Mouse (Mus musculus): ENCODE measurements at regions not wholly inside any gene's neighbourhood (a gene's known extent, or its start where the extent isn't known, plus 50 kb on each side); places are given as distances from the start of the nearest gene placed in this dataset.

DNA sequence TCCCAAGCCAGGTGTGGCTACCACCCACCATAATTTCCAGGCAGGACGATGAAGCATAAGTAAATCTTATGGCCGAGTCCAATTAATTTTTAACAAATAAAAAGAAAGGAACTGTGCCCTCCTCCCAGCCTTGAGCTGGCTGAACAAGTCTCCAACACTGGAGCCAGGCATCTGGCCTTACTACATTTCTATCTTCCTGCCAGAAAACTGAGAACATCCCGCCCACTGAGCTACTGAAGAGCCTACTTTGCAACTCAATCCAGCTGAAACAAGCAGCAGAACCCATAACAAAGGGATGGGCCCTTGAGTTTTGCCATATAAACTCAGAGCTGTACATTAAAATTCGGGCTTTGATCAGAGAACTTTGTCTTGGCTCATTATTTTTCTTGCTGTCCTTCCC, 115.2 kb upstream of the Arhgap18 start:
- DNase-seq (ENCODE audit: low read depth, low spot score), result no peak
- H3K9ac ChIP-seq (ENCODE audit: control insufficient read depth, low read depth, low read length, poor library complexity, severe bottlenecking), result no peak overlapping the region
- no peaks in the 10 kb centered on the region for H3K4me1 ChIP-seq (ENCODE audit: control insufficient read depth in 1 of 2, insufficient read depth in 2 of 2, low read length in 2 of 2)
- no peaks in the 10 kb centered on the region for H3K9me3 ChIP-seq (replicated peaks; ENCODE audit: insufficient read depth, low read length)
- H3K36me3 ChIP-seq (ENCODE audit: control insufficient read depth in 1 of 2, insufficient read depth in 2 of 2, low read length in 2 of 2), result no peaks in the 10 kb centered on the region
- H3K79me2 ChIP-seq (ENCODE audit: control insufficient read depth, insufficient read depth, low read length, poor library complexity), result no peaks in the 10 kb centered on the region
- no peak overlapping the region for H3K4me3 ChIP-seq (ENCODE audit: control insufficient read depth in 1 of 2, insufficient read depth in 1 of 2, low read depth in 2 of 2, low read length in 2 of 2)
- no peak for TF ChIP-seq MAZ (IDR thresholded peaks at IDR 0.05; ENCODE audit: low read depth, low read length)
- TF ChIP-seq TAL1 (IDR thresholded peaks at IDR 0.05; ENCODE audit: low read length), result no peak
- TF ChIP-seq BHLHE40 (IDR thresholded peaks at IDR 0.05; ENCODE audit: borderline replicate concordance, low read depth, low read length), result no peak
- no peak for TF ChIP-seq ETS1 (IDR thresholded peaks at IDR 0.05; ENCODE audit: low read depth, low read length)
- TF ChIP-seq ZC3H11A (IDR thresholded peaks at IDR 0.05; ENCODE audit: low read depth, low read length), result no peak
- TF ChIP-seq USF1 (IDR thresholded peaks at IDR 0.05; ENCODE audit: low read depth, low read length), result no peak
- no peak for TF ChIP-seq E2F4 (IDR thresholded peaks at IDR 0.05; ENCODE audit: borderline replicate concordance, low read depth, low read length)
- TF ChIP-seq JUND (IDR thresholded peaks at IDR 0.05; ENCODE audit: low read depth, low read length), result no peak
- TF ChIP-seq MAX (IDR thresholded peaks at IDR 0.05; ENCODE audit: low read length), result no peak
- TF ChIP-seq ZMIZ1 (IDR thresholded peaks at IDR 0.05; ENCODE audit: low read depth, low read length), result no peak
- TF ChIP-seq SMC3 (IDR thresholded peaks at IDR 0.05; ENCODE audit: low read depth, low read length), result no peak
- TF ChIP-seq UBTF (IDR thresholded peaks at IDR 0.05; ENCODE audit: borderline replicate concordance, insufficient read depth, low read depth, low read length), result no peak
- no peak for TF ChIP-seq CHD2 (IDR thresholded peaks at IDR 0.05; ENCODE audit: low read length)
- TF ChIP-seq HCFC1 (IDR thresholded peaks at IDR 0.05; ENCODE audit: low read depth, low read length), result no peak
- no peak for TF ChIP-seq ZNF384 (IDR thresholded peaks at IDR 0.05; ENCODE audit: low read depth, low read length)
- no peak for TF ChIP-seq GABPA (IDR thresholded peaks at IDR 0.05; ENCODE audit: low read depth, low read length)
- no peaks in the 10 kb centered on the region; a peak in 1 of 4 replicates for H3K27me3 ChIP-seq (ENCODE audit: control insufficient read depth in 1 of 2, insufficient read depth in 2 of 2, low read length in 2 of 2)
- no peak overlapping the region for H3K27ac ChIP-seq (ENCODE audit: control insufficient read depth, low read depth, low read length)

DNA sequence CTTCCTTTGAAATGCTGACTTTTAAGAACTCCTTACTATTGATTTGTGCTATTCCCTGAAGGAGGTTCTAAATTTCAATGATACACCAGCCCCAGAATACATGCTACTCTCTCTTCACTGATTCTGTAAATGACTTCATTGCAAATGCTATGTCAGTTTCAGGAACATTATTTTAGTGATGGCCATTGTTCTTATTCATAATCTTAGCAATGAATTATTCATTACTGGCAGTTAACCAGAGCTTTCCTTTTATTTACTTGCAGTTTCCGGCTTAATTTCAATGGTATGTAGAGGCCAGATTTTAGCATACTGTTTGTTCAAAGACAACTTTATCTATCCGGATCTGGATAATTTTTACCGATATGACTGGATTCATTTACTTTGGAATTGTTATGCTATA, 114.1 kb upstream of the Arhgap18 start:
- H3K27me3 ChIP-seq (ENCODE audit: control insufficient read depth in 1 of 2, insufficient read depth in 2 of 2, low read length in 2 of 2), result no peaks in the 10 kb centered on the region; a peak in 1 of 4 replicates
- no peaks in the 10 kb centered on the region for H3K9me3 ChIP-seq (replicated peaks; ENCODE audit: insufficient read depth, low read length)
- H3K4me1 ChIP-seq (ENCODE audit: control insufficient read depth in 1 of 2, insufficient read depth in 2 of 2, low read length in 2 of 2), result no peaks in the 10 kb centered on the region
- H3K4me3 ChIP-seq (ENCODE audit: control insufficient read depth in 1 of 2, insufficient read depth in 1 of 2, low read depth in 2 of 2, low read length in 2 of 2), result no peak overlapping the region
- DNase-seq (ENCODE audit: low read depth, low spot score), result no peak
- no peaks in the 10 kb centered on the region for H3K36me3 ChIP-seq (ENCODE audit: control insufficient read depth in 1 of 2, insufficient read depth in 2 of 2, low read length in 2 of 2)
- no peaks in the 10 kb centered on the region for H3K79me2 ChIP-seq (ENCODE audit: control insufficient read depth, insufficient read depth, low read length, poor library complexity)
- no peak overlapping the region for H3K9ac ChIP-seq (ENCODE audit: control insufficient read depth, low read depth, low read length, poor library complexity, severe bottlenecking)
- no peak overlapping the region for H3K27ac ChIP-seq (ENCODE audit: control insufficient read depth, low read depth, low read length)
- TF ChIP-seq TAL1 (IDR thresholded peaks at IDR 0.05; ENCODE audit: low read length), result no peak
- no peak for TF ChIP-seq RAD21 (IDR thresholded peaks at IDR 0.05; ENCODE audit: low read depth, low read length)
- TF ChIP-seq KAT2A (conservative IDR thresholded peaks at IDR 0.05; ENCODE audit: low read depth, low read length), result no peak
- TF ChIP-seq MAZ (IDR thresholded peaks at IDR 0.05; ENCODE audit: low read depth, low read length), result no peak
- TF ChIP-seq USF1 (IDR thresholded peaks at IDR 0.05; ENCODE audit: low read depth, low read length), result no peak
- TF ChIP-seq EP300 (IDR thresholded peaks at IDR 0.05; ENCODE audit: low read depth in 1 of 2, low read length in 2 of 2), result no peak
- TF ChIP-seq MXI1 (IDR thresholded peaks at IDR 0.05; ENCODE audit: low read depth, low read length), result no peak
- no peak for TF ChIP-seq MYB (IDR thresholded peaks at IDR 0.05; ENCODE audit: low read depth, low read length)
- no peak for TF ChIP-seq GATA1 (IDR thresholded peaks at IDR 0.05; ENCODE audit: low read depth, low read length)
- TF ChIP-seq UBTF (IDR thresholded peaks at IDR 0.05; ENCODE audit: borderline replicate concordance, insufficient read depth, low read depth, low read length), result no peak
- TF ChIP-seq MEF2A (IDR thresholded peaks at IDR 0.05; ENCODE audit: extremely low read depth, insufficient replicate concordance, low read depth, low read length, poor library complexity, severe bottlenecking), result no peak
- TF ChIP-seq BHLHE40 (IDR thresholded peaks at IDR 0.05; ENCODE audit: borderline replicate concordance, low read depth, low read length), result no peak
- TF ChIP-seq CHD2 (IDR thresholded peaks at IDR 0.05; ENCODE audit: low read length), result no peak

All from MEL (cell line).